Mouse (Mus musculus) thymus, postnatal 10 days (tissue): ENCODE results near the gene Parp8.

Source experiments
- DNase-seq, 2 experiments: peaks; one replicate each; pipeline ENCODE4 v3.0.0; 2021; ENCODE audit warnings: low spot score in 2 of 2

Parp8 gene

GRCm38 (mm10) chr13:117025226-117026067 is at the start of gene Parp8:
TSS of gene Parp8 (minus strand) at chr13:117025537.
- DNase-seq = peak; percentile 22

GRCm38 (mm10) chr13:117062628-117063315 is 37.4 kb upstream of the Parp8 start:
- DNase-seq = no peak

DNA sequence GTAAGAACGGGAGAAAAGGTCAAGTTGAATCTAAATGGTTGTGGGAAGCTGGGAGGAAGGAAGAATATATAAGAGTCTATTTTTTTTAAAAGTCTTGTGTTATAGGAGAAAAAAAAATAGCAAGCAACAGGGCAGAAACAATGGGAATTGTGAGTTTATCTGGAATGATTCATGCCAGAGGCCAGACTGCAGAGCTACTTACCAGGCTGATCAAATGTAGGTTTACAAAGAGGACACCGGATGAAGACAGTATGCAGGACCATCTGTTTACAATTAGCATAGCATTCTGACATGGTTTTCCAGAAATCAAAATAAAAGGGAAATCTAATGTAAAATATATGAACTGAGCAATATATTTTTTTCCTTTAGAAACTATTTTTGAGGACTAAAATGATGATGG is 31.1 kb upstream of the Parp8 start:
- no peak for DNase-seq

DNA sequence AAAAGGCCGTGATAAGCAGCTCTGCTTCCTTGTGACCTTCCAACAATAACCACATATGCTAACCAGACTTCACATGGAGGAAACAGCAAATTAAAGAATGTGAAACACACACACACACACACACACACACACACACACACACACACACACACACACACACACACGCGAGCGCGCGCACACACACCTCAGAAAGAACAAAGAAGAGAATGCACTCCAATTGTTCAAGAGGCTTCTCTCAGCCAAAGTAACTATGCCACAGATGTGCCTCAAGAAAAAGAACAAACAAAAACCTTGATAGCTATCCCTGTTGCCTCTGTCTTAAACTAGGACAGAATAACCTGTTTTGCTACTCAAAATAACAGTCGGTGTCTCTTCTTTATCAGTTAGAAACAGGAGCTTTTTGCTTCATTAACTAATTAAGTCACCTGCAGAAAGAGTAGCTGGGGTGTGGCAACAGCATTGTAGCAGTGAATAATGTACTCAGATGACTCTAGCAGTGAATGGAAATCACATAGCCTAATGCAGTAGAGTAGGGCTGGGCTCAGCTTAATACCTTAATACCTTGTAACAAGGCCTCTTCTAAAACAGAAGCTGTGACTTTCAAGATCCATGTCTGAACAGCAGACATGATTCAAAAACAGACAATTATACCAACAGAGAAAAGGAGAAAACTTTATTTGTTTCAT is 29.6 kb upstream of the Parp8 start:
- DNase-seq = peak; percentile 41 to 42

- no peak for DNase-seq
These were observed 27.4 kb upstream of the Parp8 start for GRCm38 (mm10) chr13:117052748-117053147.

DNA sequence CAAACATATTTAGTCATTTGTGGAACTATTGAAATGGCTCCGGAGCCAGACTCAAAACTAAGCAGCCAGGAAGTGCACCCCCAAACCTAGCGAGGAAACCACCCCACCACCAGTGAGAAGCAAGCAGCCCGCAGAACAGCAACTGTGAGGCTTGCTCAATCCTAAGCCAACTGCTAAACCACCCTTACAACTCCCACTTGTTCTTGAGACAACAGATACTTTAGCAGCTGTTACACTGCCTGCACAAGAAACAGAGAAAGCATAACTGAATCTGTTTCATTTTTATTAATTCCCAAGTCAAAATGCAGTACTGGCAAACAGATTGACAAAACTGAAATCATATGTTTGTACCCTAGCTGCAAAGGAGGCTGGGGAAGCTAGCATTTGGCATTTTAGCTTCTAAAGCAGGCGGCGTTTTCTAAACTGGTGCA is 23.2 kb upstream of the Parp8 start:
- DNase-seq = peak; percentile 52 to 62

GRCm38 (mm10) chr13:117043567-117043966 is 18.2 kb upstream of the Parp8 start:
- DNase-seq = no peak

DNA sequence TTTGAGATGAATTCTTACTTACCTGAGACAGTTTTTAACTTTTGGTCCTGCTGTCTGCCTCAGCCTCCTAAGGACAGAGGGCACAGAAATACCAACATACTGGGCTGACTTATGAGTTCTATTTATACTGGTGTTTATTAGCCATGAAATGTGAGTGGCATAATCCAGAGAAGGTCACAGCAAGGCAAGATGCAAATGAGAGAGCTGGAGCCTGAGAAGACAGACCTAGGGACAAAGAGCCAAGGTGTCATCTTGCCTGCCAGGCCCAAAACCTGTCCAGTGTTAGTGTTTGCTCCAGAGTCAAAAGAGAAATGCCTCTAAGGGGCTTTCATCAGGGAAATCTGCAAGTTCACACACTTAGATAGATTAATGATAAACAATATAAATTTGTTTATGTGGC is 15.7 kb upstream of the Parp8 start:
- DNase-seq = no peak

- no peak for DNase-seq
These were observed 10.9 kb upstream of the Parp8 start for GRCm38 (mm10) chr13:117036277-117036676.

DNA sequence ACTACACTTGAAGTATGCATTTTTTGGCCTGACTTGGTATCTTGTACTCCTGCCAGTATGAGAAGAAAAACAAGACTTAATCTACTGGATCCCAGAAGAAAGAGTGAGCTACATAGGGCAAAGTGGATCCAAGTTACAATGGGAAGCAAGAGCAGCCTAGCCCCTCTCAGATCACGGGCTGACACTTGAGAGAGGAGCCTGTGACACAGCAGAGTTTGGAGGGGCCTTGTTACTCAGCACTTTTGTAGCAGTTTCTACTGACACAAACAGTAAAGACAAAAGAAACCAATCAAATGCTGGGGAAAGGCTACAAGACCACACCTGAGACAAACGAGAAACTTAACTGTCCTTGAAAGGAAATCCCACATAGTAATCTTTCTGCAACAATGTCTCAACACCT is 9.8 kb upstream of the Parp8 start:
- no peak for DNase-seq

- no peak for DNase-seq
These were observed 9.3 kb upstream of the Parp8 start for GRCm38 (mm10) chr13:117034676-117035075.

DNA sequence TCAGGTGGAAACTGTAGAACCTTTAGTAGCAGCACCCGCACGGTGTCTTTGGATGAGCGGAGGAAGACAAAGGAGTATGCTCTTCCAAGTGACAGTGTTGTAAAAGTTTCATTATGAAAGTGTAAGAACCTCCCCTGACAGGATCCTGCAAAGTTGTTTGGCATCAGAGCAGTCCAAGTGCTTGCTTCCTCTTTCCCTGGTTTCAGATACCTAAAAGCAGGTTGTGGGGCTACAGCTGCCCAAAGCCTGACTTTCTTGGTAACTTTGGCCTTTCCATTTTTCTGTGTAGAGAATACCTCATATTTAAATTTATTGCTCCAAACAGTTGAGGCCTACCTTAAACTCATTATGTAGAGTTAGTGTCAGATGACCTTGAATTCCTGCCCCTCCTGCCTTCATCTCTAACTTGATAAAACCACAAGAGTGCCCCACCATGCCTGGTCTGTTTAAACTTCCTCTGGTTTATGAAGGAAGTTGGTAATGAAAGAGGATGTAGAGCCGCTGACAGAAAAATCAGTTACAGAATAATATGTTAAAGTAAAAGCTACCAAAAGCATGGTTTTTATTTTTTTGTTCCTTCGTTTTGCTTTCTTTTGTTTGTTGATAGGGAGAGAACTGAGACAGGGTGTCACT is 8.5 kb upstream of the Parp8 start:
- DNase-seq = no peak

DNA sequence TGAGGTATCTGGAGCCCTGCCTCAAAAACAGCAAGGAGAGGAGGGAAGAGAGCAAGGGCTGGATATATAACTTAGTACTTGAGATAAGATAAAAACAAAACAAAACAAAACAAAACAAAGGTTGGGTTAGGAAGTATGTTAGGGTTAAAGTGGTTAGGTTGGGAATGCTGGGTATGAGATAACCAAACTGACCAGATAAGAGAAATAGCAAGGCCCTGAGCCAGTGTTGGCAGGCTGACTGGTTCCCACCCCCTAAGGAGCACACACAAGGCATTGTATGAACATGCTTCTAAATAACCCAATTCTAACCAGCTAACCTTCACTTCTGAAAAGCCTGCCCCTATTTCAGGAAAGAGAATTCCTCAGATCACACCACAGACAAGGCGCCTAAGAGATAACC is 7.1 kb upstream of the Parp8 start:
- no peak for DNase-seq

- peak in 1 of 2 experiments; percentile 22 for DNase-seq
These were observed 6.2 kb upstream of the Parp8 start for GRCm38 (mm10) chr13:117031546-117031945.

GRCm38 (mm10) chr13:117028221-117028620 is 2.9 kb upstream of the Parp8 start:
- DNase-seq = no peak

GRCm38 (mm10) chr13:117027336-117027735 is 2.0 kb upstream of the Parp8 start:
- no peak for DNase-seq

DNA sequence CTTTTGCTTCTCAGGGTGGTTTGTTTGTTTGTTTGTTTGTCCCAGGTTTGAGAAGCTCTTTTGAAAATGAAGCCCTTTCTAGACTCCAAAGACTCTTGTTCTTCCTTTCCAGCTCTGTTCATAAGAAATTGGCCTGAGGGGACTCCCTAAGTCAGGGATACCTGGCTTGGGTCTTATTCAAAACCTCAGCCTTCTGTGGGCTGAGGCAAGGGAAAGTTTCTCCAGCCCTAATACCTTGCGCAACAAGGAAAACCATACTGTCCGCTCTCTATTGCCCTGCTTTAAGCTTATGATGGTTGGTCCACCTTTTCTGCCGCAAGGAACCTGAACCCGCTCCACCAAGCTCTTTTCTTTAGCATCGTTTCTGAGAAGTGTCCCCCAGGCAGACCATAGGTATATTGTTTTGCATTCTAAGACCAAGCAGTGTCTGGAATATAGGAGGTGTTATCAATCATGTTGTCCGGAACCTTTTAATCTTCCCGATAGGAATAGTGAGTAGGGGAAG is 991 bp upstream of the Parp8 start:
- no peak for DNase-seq

GRCm38 (mm10) chr13:117024916-117025225 is 466 bp downstream of the Parp8 start:
- DNase-seq = peak in 1 of 2 experiments; percentile 19

DNA sequence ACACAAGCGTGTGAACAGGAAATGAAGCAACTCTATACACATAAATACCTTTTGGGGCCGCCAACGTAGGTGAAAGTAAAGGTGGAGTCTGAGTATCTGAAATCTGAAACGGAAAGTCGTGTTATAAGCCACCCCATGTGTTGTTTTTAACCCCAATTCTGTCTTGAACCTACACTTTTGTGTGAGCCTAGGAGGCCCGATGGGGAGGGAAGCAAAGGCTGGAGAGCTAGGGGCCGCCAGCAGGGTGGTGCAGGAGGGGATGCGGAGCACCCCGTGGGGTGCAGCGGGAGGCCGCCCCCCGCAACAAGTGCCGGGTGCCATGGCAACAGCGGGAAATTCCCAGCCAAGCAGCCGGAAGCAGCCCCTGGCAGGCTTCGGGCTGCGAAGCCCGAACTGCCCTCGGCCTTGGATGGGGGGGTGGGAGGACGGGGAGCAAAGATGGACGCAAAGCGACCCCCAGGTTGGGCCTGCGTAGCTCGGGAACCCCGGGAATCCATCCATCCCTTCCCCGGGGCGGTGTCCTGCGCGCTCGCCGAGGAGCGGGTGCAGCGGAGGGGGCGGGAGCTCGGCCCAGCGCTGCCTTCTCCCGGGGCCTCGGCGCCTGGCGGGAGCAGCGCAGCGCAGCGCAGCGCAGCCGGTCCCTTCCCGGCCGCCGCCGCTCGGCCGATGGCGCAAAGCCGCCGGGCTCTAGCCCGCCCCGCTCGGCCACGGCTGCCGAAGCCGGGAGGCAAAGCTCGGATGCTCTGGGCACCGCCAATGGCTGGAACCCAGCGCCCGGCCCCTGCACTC is 1.0 kb downstream of the Parp8 start:
- peak; percentile 69 to 70 for DNase-seq

- no peak for DNase-seq
These were observed 1.8 kb downstream of the Parp8 start for GRCm38 (mm10) chr13:117023346-117024050.

DNA sequence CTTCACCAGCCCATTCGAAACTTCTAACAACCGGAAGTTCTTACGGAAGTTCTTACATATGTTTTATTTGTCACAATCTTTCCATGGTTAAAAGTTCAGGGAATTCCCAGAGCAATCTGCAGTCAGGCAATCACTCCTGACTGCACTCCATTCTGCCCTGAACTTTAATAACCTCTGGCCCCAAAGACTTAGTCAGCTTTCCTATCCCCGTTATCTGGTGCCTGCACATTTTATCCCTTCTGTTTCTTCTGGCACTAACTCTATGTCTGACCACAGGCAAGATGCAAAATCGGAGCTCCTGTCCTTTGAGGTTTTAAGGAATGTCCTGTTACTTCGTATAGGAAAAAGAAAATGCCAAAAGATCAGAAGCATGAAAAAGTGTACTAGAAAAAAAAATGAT is 4.7 kb downstream of the Parp8 start:
- DNase-seq = no peak
